Mouse (Mus musculus): ENCODE measurements around the gene Snx32. TPM values are rescaled to one million over a fixed set of nuclear protein-coding genes. Genes with fewer than 3 reads are reported as not detected.

The Snx32 gene
- 9.6 and 15.3 TPM in 2 replicates for polyA plus RNA-seq (2016; fragmentation: Nextera tagmentation; extraction: Ambion mirVana)

GRCm38 (mm10) chr19:5510031-5511026 lies at the start of gene Snx32:
TSS of gene Snx32 (minus strand) at chr19:5510538.
- Histone ChIP-seq H3K4me3 (peak within 1 kb of the TSS; percentile 60), H3K27ac (replicated peaks) (peak within 1 kb of the TSS; percentile 87), H3K4me1 (peaks cover 22% of the 10 kb centered on the region), H3K36me3 (no peaks in the 10 kb centered on the region), H3K27me3 (ENCODE audit: low read depth, poor library complexity, severe bottlenecking) (peaks cover 7% of the 10 kb centered on the region; the same call in 1 of the 2 replicates), H3K9me3 (replicated peaks) (peaks cover 11% of the 10 kb centered on the region; the same call in 1 of the 2 replicates)
- peak; percentile 94 for DNase-seq (ENCODE audit: low spot score)
- 3% methylated on average over 47 of the region's 47 CpGs for WGBS

- Histone ChIP-seq H3K36me3 (no peaks in the 10 kb centered on the region), H3K4me1 (peaks cover 26% of the 10 kb centered on the region), H3K27me3 (ENCODE audit: low read depth, poor library complexity, severe bottlenecking) (peaks cover 99% of the 10 kb centered on the region), H3K4me3 (peak overlapping the region; percentile 48), H3K27ac (replicated peaks) (no peak overlapping the region), H3K9me3 (replicated peaks) (no peaks in the 10 kb centered on the region)
- 1% methylated on average over 69 of the region's 69 CpGs for WGBS
- DNase-seq (ENCODE audit: low spot score) = peak; percentile 31
Measured at GRCm38 (mm10) chr19:5559631-5560456, 49.5 kb upstream of the Snx32 start.

DNA sequence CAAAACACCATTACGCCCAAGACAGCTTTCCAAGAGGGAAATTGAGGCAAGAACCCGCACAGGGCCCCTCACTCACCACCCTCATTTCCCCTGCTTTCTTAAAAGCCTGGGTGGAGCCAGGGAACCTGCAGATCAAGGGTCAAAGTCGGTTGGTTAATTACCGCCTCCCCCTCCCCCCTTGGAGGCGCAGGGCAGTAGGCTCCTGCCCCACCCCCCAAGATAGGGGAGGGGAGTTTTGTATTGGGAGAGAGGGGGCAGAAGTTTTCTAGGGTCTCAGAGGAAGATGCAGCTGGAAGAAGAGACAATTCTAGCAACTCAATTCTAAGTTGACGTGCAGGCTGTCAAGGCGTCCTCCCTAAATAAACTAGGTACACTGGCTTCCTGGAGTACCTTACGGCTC lies 48.9 kb upstream of the Snx32 start:
- Histone ChIP-seq H3K27ac (replicated peaks) (no peak overlapping the region), H3K27me3 (ENCODE audit: low read depth, poor library complexity, severe bottlenecking) (peaks cover 99% of the 10 kb centered on the region), H3K9me3 (replicated peaks) (no peaks in the 10 kb centered on the region), H3K36me3 (no peaks in the 10 kb centered on the region), H3K4me1 (peaks cover 26% of the 10 kb centered on the region), H3K4me3 (peak overlapping the region; percentile 48; the same call in 1 of the 2 replicates)
- WGBS = 17% methylated on average over 8 of the region's 8 CpGs
- no peak for DNase-seq (ENCODE audit: low spot score)

- Histone ChIP-seq H3K4me1 (peaks cover 26% of the 10 kb centered on the region), H3K27me3 (ENCODE audit: low read depth, poor library complexity, severe bottlenecking) (peaks cover 99% of the 10 kb centered on the region), H3K4me3 (no peak overlapping the region), H3K36me3 (no peaks in the 10 kb centered on the region), H3K27ac (replicated peaks) (no peak overlapping the region), H3K9me3 (replicated peaks) (no peaks in the 10 kb centered on the region)
- 63% methylated on average over 8 of the region's 8 CpGs for WGBS
- DNase-seq (ENCODE audit: low spot score) = no peak
Measured at GRCm38 (mm10) chr19:5558770-5559169, 48.4 kb upstream of the Snx32 start.

GRCm38 (mm10) chr19:5558169-5558568 lies 47.8 kb upstream of the Snx32 start:
- H3K9me3 ChIP-seq (replicated peaks) = no peaks in the 10 kb centered on the region
- peaks cover 26% of the 10 kb centered on the region for H3K4me1 ChIP-seq
- no peak for DNase-seq (ENCODE audit: low spot score)
- H3K4me3 ChIP-seq = no peak overlapping the region
- 41% methylated on average over 7 of the region's 7 CpGs for WGBS
- H3K27ac ChIP-seq (replicated peaks) = no peak overlapping the region
- H3K36me3 ChIP-seq = no peaks in the 10 kb centered on the region
- H3K27me3 ChIP-seq (ENCODE audit: low read depth, poor library complexity, severe bottlenecking) = peaks cover 97% of the 10 kb centered on the region

DNA sequence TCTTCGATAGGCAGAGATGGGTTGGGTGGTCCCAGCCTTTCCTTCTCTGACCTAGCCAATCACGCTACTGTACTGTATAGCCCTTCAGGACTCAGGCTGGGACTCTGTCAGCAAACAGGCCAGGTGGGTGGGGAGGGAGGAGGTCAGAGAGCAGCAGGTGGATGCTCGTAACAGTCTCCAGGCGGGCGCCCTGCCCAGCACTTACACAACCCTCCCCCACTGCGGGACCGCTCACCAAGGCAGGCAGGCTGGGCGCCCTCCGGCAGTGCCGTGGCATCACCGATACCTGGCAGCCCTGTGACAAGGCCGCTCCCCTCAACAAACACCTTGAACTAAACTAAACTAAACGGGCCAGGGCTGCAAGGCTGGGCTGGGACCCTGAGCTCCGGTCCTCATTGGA lies 43.9 kb upstream of the Snx32 start:
- no peaks in the 10 kb centered on the region for H3K36me3 ChIP-seq
- DNase-seq (ENCODE audit: low spot score) = no peak
- no peak overlapping the region; the same call in 1 of the 2 replicates for H3K27ac ChIP-seq (replicated peaks)
- no peak overlapping the region for H3K4me3 ChIP-seq
- whole genome bisulfite sequencing = 78% methylated on average over 14 of the region's 14 CpGs
- H3K4me1 ChIP-seq = peaks cover 5% of the 10 kb centered on the region; the same call in 1 of the 2 replicates
- peaks cover 74% of the 10 kb centered on the region for H3K27me3 ChIP-seq (ENCODE audit: low read depth, poor library complexity, severe bottlenecking)
- no peaks in the 10 kb centered on the region for H3K9me3 ChIP-seq (replicated peaks)

GRCm38 (mm10) chr19:5553802-5554201 lies 43.5 kb upstream of the Snx32 start:
- no peak overlapping the region for H3K4me3 ChIP-seq
- no peaks in the 10 kb centered on the region for H3K9me3 ChIP-seq (replicated peaks)
- no peak for DNase-seq (ENCODE audit: low spot score)
- H3K36me3 ChIP-seq = no peaks in the 10 kb centered on the region
- peaks cover 69% of the 10 kb centered on the region for H3K27me3 ChIP-seq (ENCODE audit: low read depth, poor library complexity, severe bottlenecking)
- H3K27ac ChIP-seq (replicated peaks) = no peak overlapping the region; the same call in 1 of the 2 replicates
- 54% methylated on average over 8 of the region's 8 CpGs for WGBS
- 0 out of 2 replicates have a peak, but pooled peaks cover under 1% of the 10 kb centered on the region for H3K4me1 ChIP-seq

DNA sequence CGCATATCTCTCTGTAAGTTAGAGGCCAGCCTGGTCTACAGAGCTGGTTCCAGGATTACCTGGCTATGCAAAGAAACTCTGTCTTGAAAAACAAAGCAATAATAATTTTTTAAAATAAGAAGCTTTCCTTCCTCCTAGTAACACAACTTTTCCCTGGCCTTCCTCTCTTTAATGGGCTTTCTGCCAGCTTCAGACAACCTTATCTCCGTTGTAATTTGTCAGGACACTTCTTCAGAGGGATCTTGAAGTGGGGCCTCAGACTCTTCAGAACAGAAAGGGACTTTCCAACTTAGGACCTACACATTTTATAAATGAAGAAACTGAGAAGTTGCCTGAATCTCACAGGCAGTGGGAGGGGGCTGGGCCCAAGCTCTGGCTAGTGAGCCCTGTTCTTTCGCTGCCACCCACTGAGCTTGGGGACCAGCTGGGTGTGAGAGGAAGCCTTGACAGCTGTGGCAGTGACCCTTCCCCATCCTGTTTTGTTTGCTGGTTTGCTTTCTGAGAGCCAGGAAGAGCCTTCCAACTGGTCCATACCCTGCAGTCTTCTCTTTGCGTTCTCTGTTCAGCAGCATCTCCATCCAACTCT lies 37.2 kb upstream of the Snx32 start:
- Histone ChIP-seq H3K4me1 (no peaks in the 10 kb centered on the region), H3K4me3 (no peak overlapping the region), H3K9me3 (replicated peaks) (no peaks in the 10 kb centered on the region), H3K36me3 (no peaks in the 10 kb centered on the region), H3K27ac (replicated peaks) (no peak overlapping the region), H3K27me3 (ENCODE audit: low read depth, poor library complexity, severe bottlenecking) (peaks cover 10% of the 10 kb centered on the region; the same call in 1 of the 2 replicates)
- no peak for DNase-seq (ENCODE audit: low spot score)
- 79% methylated on average over 4 of the region's 4 CpGs for WGBS

DNA sequence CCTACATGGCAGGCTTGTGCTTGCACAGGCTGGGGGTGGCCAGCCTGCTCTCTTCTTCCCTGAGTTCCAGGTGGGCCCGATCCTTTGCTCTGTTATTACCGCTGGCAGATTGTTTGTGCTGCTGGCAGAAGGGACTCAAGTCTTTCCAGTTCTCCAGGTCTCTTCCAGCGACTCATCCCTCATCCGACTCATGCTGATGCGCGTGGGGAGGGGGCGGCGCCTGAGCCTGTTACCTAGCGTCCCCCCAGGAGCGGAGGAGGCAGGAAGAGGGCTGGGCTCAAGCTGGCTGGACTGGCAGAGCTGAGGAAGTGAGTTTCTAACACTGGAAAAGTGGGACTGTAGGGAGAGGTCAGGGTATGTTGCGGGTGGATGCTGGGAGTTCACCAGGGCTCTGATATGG lies 33.7 kb upstream of the Snx32 start:
- Histone ChIP-seq H3K4me3 (no peak overlapping the region), H3K27ac (replicated peaks) (no peak overlapping the region; the same call in 1 of the 2 replicates), H3K9me3 (replicated peaks) (no peaks in the 10 kb centered on the region)

GRCm38 (mm10) chr19:5543362-5543761 lies 33.0 kb upstream of the Snx32 start:
- H3K27me3 ChIP-seq (ENCODE audit: low read depth, poor library complexity, severe bottlenecking) = no peaks in the 10 kb centered on the region; the same call in 1 of the 2 replicates
- no peaks in the 10 kb centered on the region for H3K4me1 ChIP-seq
- H3K4me3 ChIP-seq = no peak overlapping the region
- WGBS = 92% methylated on average over 9 of the region's 9 CpGs
- H3K36me3 ChIP-seq = no peaks in the 10 kb centered on the region
- no peak overlapping the region for H3K27ac ChIP-seq (replicated peaks)
- DNase-seq (ENCODE audit: low spot score) = no peak
- H3K9me3 ChIP-seq (replicated peaks) = no peaks in the 10 kb centered on the region

More for the DNA sequence above, 33.7 kb upstream of the Snx32 start:
- Histone ChIP-seq H3K27me3 (ENCODE audit: low read depth, poor library complexity, severe bottlenecking) (no peaks in the 10 kb centered on the region; the same call in 1 of the 2 replicates), H3K4me1 (no peaks in the 10 kb centered on the region), H3K36me3 (no peaks in the 10 kb centered on the region)
- no peak for DNase-seq (ENCODE audit: low spot score)
- WGBS = 54% methylated on average over 11 of the region's 11 CpGs

DNA sequence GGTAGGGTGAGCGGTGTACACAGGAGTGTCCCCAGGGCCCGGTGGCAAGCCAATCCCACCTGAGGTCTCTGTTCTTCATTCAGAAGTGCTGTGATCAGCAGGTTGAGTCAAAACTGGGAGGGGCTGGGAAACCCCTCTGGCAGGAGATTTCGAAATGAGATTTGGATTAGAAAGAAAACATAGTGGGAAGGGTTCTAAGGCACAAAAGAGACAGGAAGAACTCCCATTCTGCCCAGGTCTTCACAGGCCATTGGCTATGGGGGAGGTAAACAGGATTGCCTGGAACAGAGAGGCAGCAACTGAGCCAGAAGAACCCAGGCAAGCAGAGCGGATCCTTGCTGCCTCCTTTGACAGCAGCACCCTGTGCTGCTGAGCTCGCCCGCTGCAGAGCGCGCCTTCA lies 28.4 kb upstream of the Snx32 start:
- no peak for DNase-seq (ENCODE audit: low spot score)
- Histone ChIP-seq H3K36me3 (no peaks in the 10 kb centered on the region), H3K4me1 (no peaks in the 10 kb centered on the region), H3K27me3 (ENCODE audit: low read depth, poor library complexity, severe bottlenecking) (no peaks in the 10 kb centered on the region), H3K9me3 (replicated peaks) (no peaks in the 10 kb centered on the region), H3K4me3 (no peak overlapping the region), H3K27ac (replicated peaks) (no peak overlapping the region)
- 65% methylated on average over 8 of the region's 8 CpGs for WGBS

- no peak for DNase-seq (ENCODE audit: low spot score)
- H3K27me3 ChIP-seq (ENCODE audit: low read depth, poor library complexity, severe bottlenecking) = peaks cover 27% of the 10 kb centered on the region; the same call in 1 of the 2 replicates
- H3K27ac ChIP-seq (replicated peaks) = no peak overlapping the region
- peaks cover 16% of the 10 kb centered on the region for H3K4me1 ChIP-seq
- no peaks in the 10 kb centered on the region for H3K9me3 ChIP-seq (replicated peaks)
- no peaks in the 10 kb centered on the region for H3K36me3 ChIP-seq
- WGBS = 84% methylated on average over 8 of the region's 8 CpGs
- no peak overlapping the region for H3K4me3 ChIP-seq
Measured at GRCm38 (mm10) chr19:5532520-5532919, 22.2 kb upstream of the Snx32 start.

Data from midbrain, embryonic 10.5 days (tissue).